Mouse (Mus musculus): ENCODE measurements around the gene Gm10271.

Gm10271 gene

GRCm38 (mm10) chr10:116977858-116978257 lies 5.4 kb upstream of the Gm10271 start:
- no peak for DNase-seq

GRCm38 (mm10) chr10:116977455-116977854 lies 5.0 kb upstream of the Gm10271 start:
- no peak for DNase-seq

GRCm38 (mm10) chr10:116968741-116969140 lies 3.7 kb downstream of the Gm10271 start:
- DNase-seq: no peak

GRCm38 (mm10) chr10:116966065-116966464 lies 6.3 kb downstream of the Gm10271 start:
- DNase-seq: no peak

- no peak for DNase-seq
Observed at GRCm38 (mm10) chr10:116965297-116965696, 7.1 kb downstream of the Gm10271 start.

- DNase-seq: no peak
Observed at GRCm38 (mm10) chr10:116964571-116964970, 7.8 kb downstream of the Gm10271 start.

GRCm38 (mm10) chr10:116964084-116964483 lies 8.3 kb downstream of the Gm10271 start:
- DNase-seq: no peak

GRCm38 (mm10) chr10:116962803-116963202 lies 9.6 kb downstream of the Gm10271 start:
- DNase-seq: no peak

- DNase-seq: no peak
Observed at GRCm38 (mm10) chr10:116962152-116962551, 10.3 kb downstream of the Gm10271 start.

GRCm38 (mm10) chr10:116957867-116958551 lies 14.4 kb downstream of the Gm10271 start:
- no peak for DNase-seq

GRCm38 (mm10) chr10:116956483-116957158 lies 15.8 kb downstream of the Gm10271 start:
- peak; percentile 11 for DNase-seq

GRCm38 (mm10) chr10:116955191-116955590 lies 17.2 kb downstream of the Gm10271 start:
- no peak for DNase-seq

GRCm38 (mm10) chr10:116950886-116951285 lies 21.5 kb downstream of the Gm10271 start:
- no peak for DNase-seq

GRCm38 (mm10) chr10:116950009-116950769 lies 22.2 kb downstream of the Gm10271 start, which contains the start of gene Rab3ip:
Gene Rab3ip (minus strand): TSS chr10:116950769.
- peak; percentile 89 for DNase-seq

- peak; percentile 27 for DNase-seq
Observed at GRCm38 (mm10) chr10:116949111-116950008, 23.0 kb downstream of the Gm10271 start.

GRCm38 (mm10) chr10:116948414-116948813 lies 24.0 kb downstream of the Gm10271 start:
- no peak for DNase-seq

GRCm38 (mm10) chr10:116944940-116945339 lies 27.5 kb downstream of the Gm10271 start:
- no peak for DNase-seq

- DNase-seq: no peak
Observed at GRCm38 (mm10) chr10:116944144-116944543, 28.3 kb downstream of the Gm10271 start.

- DNase-seq: no peak
Observed at GRCm38 (mm10) chr10:116943025-116943424, 29.4 kb downstream of the Gm10271 start.

- DNase-seq: no peak
Observed at GRCm38 (mm10) chr10:116935028-116935427, 37.4 kb downstream of the Gm10271 start.

- DNase-seq: no peak
Observed at GRCm38 (mm10) chr10:116933794-116934193, 38.6 kb downstream of the Gm10271 start.

GRCm38 (mm10) chr10:116932418-116932817 lies 40.0 kb downstream of the Gm10271 start:
- DNase-seq: no peak
